Mouse (Mus musculus): ENCODE measurements around the gene Mknk1.
A peak's percentile ranks its signal among the peaks of the same experiment; 100 is the strongest.

Mknk1 gene

DNA sequence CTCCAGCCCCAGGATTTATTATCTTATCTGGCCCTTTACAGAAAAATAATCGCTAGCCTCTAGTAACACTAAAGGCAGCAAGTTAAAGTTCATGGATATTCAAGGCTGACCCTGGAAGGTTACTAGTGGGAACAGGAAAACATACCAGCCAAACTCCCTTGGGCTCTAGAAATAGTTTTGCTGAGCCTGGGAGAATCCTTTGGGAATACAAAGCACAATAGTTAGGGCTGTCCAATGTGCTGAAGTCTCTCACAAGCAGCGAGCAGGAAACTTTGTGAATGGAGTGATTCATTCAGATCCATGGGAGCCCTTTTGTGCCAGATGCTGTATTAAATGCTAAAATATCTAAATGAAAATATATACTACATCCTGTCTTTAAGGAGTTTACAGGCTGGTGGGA lies 7.7 kb downstream of the Mknk1 start:
- no peak for DNase-seq (ENCODE audit: low spot score in 2 of 2)

DNA sequence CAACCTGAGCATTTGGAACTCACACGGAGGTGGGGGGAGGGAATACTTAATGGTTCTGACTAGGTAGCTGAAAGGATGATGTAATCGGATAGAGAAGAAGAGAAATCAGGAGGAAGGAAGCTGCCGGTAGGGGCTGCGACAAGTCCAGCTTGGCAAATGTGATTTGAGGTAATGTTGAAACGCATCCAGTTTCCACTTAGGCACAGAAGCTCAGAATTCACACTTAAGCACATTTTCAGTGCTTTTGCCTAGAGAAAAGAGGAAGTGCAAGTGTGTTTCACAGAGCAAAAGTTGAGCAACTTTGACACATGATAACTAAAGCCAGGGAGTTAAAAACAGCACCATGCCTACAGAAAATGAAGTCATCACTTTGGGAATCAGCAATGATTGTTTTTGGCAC lies 8.4 kb downstream of the Mknk1 start:
- DNase-seq (ENCODE audit: low spot score in 2 of 2): peak in 1 of 2 experiments; percentile 41

DNA sequence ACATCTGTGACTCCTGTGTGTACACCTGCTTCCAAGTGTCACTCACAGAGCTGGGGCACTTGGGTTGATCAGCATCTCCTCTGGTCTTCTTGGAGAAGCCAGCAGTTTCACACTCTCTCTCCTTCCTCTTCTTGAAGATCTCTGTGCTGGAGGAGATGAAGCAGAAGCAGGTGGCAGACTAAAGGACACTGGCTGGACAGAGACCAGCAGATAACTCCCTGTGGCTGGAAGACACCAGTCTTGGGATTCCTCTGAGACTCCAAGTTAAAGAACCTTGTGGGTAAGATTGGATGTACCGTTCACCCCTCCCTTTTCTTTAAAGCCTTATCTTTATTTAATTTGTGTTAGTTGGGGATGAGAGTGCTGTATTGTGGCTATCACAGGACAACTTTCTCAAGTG lies 9.1 kb downstream of the Mknk1 start:
- DNase-seq (ENCODE audit: low spot score in 2 of 2): no peak

DNA sequence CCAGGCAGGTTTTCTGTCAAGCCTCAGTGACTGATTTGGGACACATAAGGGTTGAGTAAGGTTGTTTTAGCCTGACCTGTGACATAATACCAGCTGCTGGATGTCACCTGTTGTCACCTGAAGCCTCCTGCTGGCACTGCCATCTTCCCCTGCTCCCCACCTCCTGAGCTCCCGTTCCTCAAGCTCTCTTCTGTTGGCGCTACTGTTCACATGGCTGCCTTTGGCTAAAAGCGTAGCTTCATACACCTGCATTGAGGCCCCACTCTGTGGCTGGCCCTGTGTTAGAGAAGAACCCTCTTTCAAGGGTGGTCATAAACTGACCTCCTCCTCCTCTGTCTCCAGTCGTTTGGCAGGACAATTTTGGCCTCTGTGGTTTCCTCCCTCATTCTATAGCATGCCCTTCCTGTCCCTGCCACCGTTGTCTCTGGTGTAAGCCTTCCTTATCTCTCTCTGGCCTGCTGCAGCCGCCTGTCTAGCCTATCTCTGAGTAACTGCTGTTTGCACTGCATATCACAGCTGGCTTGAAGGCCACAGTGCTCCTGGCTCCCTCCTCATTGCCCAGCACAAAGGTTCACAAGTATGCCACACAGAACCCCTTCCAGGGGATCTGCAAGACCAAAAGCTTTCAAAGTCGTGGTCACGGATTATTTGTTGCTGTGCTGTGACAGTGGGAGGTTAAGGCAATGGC lies 10.1 kb downstream of the Mknk1 start:
- no peak for DNase-seq (ENCODE audit: low spot score in 2 of 2)

DNA sequence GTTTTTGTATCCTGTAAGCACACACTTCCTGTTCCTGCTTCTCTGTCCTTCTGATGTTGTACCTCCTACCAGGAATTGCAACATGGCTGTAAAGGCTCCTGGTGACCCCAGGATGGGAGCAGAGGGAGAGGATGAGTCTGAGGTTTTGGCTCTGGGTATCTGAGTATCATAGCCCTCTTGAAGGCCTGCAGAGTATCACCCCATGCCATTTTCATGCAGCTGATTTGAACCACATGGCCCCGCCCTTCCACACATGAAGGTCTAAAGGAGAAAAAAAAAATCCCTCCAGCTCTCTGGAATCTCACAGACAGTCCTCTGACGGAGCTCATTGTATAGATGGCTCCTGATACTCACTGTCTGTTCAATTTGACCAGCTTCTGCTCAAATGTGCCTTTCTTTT lies 11.1 kb downstream of the Mknk1 start:
- no peak for DNase-seq (ENCODE audit: low spot score in 2 of 2)

DNA sequence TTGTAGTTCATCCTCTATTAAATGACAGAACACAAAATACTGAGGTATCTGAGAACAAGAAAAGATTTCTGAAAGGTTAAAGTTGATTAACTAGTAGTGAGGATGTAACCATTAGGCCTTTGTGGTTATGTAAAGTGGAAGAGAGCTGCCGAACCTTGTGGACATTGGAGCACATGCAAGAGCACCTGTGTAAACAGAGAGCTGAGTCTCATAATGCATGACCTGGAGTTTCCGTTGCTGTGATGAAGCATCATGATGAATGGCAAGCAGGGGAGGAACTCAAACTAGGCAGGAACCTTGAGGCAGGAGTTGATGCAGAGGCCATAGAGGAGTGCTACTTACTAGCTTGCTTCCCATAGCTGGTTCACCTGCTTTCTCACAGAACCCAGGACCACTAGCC lies 11.6 kb downstream of the Mknk1 start:
- no peak for DNase-seq (ENCODE audit: low spot score in 2 of 2)

DNA sequence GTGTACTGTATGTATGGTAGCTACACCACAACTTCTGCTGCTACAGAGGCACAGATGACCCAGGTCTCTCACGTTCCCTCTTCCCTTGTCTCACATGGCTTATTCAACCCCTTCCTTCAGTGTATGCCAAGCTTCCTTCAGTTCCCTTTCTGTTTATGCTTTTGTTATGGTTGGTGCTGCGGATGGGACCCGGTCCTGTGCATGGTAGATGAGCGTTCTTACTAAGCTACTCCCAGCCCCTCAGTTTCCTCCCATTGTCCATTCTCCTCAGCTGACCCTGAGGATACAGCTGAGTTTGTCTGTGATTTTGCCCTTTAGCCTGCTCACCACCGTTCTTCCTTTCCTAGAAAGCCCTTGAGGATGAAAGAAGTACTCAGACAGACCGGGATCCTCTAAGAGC lies 12.6 kb downstream of the Mknk1 start:
- no peak for DNase-seq (ENCODE audit: low spot score in 2 of 2)

DNA sequence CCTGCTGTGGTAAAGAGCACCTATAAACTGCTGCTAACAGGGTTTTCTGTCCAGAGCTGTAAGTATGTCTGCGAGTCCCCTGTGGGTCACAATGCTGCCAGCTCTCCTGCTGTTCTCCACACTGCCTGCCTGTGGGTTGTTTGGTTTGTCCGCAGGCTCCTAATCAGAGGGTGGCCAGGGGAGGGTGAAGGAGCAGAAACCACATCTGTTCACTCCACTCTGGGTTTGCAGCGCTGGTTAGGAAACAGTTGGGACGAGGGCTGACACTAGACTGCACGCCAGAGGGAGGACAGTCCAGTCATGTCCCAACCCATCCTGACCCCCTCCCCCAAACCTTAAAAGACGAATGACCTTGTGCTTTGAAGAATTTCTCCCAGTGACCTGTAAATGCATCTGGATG lies 16.1 kb downstream of the Mknk1 start:
- no peak for DNase-seq (ENCODE audit: low spot score in 2 of 2)

DNA sequence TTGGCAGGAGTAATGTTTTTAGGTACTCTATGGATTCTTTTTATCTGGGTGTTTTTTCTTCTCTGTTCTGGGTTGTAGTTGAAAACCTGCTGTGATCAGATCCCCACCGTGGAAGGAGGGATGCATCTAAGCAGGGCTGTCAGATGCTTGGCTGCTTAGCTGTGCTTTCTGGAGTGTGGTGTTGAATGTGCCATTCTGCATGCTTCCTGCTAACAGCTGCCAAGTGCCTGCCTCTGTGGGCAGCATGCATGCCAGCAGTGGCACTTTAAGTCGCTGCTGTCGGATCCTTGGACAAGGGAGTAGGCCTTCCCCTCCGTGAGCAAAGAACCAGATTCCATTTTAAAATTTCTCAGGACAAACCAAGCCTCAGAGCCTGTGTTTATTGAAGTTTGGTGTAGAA lies 16.6 kb downstream of the Mknk1 start:
- no peak for DNase-seq (ENCODE audit: low spot score in 2 of 2)

DNA sequence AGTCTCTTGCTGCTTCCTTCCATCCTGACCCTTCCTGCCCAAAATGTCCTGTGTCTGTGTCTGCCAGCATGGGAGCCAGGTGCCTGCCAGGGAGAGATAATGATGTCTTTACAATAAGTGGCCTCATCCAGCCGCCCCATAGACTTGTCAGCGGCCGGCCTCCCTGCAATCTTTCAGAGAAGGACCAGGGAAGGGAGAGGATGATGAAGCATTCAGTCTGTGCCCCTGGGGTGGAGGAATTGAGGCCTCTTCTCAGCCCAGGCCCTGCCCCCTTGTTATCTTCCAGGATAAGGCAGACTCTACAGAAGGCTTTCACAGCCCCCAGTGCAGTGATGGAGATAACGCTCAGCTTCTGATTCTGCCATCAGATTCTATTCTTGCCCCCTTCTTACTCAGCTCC lies 17.3 kb downstream of the Mknk1 start:
- DNase-seq (ENCODE audit: low spot score in 2 of 2): no peak

DNA sequence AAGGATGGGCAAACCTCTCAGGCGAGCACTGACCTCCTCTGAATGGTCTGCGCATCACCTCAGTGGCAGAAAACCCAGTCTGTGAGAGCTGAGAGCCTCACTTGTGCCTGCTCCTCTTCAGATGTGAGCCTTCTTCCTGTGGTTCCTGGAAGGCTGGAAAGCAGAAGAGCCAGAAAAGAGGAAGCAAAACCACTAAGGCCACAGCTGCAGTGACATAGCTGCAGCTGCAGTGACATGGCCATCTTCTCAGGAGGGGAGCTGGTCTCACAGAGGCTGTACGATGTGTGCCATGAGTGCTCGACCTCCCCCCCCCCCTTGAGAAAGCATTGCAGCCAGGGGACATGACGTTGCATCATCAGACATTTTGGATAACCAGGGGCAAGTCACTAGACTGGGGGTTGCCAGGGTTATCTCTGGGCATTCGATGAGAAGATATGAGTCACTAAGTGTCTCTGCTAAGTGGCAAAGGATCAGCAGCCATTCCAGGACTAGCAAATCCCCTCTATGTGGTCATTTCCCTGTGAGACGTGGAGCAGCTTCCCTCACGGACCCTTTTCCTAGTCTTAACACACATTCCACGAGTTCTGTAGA lies 18.4 kb downstream of the Mknk1 start:
- DNase-seq (ENCODE audit: low spot score in 2 of 2): no peak

DNA sequence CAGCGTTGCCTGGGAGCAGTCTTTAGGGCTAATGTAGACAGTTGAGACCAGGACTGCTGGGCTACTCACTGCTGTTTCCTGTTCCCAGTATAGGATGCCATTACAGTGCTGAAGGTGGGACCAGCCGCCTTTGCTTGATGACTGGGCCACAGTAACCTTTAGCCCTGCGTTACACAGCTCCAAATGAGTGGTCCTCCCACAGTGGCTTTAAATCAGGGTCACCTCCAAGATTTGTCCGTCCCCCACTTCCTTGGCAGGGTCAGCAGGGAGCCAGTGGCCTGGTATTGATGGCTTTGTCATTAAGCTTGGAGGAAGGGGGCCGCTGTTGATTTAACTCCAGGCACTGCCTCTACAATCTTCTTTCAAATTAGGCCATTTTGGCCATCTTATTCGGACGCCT lies 24.4 kb downstream of the Mknk1 start:
- DNase-seq (ENCODE audit: low spot score in 2 of 2): no peak

DNA sequence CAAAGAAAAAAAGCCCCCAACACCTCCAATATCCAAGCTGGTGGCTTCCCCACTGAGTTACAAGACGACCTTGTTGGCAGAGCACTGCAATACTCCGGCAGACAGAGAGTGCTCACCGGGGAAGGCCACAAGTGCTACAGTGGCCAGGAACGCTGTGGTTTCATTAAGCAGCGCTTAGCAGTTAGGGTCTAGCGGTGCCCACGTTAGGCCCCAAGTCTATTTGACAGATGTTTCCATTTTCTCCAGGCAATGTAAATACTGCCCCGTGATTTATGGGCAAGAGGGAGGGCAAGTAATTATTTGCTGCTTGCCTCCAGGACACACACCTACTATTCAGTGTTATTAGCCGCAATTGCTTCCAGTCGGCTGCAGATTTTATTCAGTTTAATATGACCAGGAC lies 24.9 kb downstream of the Mknk1 start:
- DNase-seq (ENCODE audit: low spot score in 2 of 2): no peak

DNA sequence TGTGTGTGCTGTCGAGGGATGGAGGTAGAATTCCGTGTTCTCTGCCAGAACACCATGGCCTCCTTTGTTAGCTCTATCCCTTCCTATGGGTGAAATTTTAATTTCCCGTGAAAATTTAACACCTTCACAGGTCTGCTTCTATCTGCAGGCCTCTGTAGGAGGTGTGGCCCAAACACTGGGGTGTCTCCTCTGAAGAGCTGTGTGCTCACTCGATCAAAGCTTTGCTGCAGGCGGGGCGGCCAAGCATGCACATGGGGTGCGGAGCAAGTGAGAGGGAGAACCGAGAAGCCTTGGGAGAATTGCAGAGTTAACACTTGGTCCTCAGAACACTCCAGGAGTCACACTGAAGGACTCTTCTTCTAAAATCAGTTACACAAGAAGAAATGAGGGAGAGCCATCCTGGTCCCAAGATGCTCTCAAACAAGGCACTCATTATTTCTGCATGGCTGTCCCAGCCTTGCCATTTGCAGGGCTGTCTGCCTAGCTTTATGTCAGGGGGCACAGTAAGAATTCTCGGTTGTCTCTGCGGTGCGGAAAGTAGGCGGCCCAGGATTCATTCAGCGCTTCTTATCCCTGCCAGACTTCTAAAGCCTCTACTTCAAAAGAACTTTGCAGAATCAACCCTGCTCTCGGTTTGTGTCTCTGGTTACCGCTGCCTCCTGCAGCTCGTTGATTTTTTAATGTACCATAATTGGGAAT lies 30.7 kb downstream of the Mknk1 start:
- no peak for DNase-seq (ENCODE audit: low spot score in 2 of 2)

DNA sequence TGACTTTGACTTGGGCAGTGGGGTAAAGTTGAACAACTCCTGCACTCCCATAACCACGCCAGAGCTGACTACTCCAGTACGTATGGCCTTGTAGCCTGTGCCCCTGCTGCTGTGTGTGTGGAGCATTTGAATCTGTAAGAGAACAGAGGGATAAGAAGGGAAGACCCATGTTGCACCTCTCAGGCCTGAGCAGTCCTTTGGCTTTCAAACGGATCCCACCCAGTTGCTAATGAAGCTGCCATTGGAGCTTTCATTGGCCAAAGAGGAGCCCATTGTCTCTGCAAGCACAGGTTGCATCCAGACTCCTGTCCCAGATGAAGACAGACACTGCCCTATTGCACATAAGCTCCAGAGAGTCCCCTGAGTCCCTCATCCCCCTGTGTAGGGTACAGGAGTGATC lies 34.2 kb downstream of the Mknk1 start:
- DNase-seq (ENCODE audit: low spot score in 2 of 2): no peak

DNA sequence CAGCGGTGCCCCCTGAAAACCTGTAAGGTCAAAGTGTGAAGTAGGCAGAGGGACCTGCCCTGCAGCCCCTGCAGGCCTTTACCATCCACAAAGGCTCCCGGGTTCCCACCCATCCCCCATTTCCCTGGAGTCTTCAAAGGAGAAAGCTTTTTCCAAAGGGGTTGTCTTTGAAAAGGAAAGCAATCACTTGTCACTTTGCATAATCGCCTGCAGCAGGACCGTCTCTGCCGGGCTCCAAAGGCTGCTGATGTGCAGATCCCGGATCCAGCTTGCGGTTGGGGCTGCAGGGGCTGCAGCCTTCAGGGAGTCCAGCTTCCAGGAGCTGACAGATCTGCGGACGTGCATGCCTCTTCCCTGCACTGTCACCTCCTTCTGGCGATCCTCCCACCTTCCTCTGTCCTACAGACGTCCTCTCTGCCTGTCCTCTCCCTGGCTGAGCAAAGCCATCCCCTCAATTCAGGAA lies 39.2 kb downstream of the Mknk1 start:
- DNase-seq (ENCODE audit: low spot score in 2 of 2): no peak

DNA sequence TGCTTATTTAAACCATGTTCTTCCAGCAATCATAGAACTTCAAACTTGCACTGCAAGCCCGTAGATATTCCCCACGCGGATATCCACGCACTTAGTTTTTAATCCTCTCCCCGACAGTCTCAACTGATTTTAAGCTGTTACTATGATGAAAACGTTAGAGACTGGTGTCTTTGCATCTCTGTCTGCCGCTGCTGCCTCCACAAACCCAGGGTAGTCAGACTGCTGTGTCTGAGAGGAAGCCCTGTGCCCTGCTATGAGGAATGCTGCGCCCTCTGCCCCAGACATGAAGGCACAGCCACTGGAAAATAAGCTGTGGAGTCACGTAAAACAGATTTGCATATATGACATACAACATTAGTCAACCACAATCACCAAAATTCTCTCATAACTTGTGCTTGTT lies 39.8 kb downstream of the Mknk1 start:
- DNase-seq (ENCODE audit: low spot score in 2 of 2): no peak

DNA sequence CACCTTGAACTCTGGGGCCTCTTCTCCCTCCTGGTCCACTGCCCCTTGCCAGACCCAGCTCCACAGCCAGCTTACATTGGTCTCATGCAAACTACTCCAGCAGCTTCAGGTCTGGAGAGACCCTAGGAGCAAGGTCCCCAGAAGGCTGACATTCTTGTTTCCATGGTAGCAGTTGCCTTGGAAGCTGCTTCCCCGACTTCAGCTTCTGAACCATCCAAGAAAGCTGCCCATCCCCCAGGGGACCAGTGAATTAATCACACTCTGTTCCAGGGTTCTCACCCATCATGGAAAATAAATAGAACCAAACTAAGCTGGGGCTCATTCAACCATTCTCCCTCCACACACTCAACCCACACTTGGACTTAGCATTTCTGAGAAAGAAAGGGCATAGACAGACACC lies 42.2 kb downstream of the Mknk1 start:
- no peak for DNase-seq (ENCODE audit: low spot score in 2 of 2)

DNA sequence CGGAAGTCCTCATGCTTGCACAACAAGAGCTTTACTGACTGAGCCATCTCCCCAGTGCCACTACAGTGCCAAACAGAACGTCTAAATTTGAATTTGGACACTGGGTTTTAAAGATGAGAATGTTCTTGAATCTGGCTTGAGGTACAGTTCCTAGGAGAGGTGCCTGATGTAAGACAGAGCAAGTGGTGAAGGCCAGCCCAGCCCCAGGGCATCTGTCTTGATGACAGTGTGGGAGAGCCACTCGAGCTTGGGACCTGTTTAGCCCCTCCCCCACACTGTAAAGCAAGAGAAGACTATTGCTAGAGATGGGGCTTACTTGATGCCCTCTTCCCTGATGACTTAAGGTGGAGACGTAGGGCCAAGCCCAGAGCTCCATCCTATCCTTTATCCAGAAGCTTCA lies 43.2 kb downstream of the Mknk1 start:
- no peak for DNase-seq (ENCODE audit: low spot score in 2 of 2)

DNA sequence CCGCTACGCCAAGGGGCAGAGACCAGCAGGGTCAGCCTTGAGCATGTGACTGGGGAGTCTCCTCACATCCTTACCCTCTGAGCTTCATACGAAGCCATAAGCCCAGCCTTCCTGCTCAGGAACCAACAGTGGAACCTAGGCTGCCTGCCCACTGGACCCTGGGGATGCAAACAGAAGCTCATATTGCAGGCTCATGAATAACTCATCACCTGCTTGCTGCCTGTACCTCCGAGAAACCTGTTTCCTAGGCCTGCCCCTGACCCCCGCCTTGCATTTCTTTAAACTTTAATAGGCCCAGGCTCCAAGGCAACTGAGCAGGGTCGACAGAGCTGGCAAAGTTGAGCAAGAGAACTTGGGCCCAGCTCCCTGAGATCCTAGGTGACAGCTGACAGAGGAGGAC lies 45.0 kb downstream of the Mknk1 start, which contains the start of gene Kncn:
Gene Kncn (plus strand): TSS at position 379 of the 400 bp plus-strand sequence.
- no peak for DNase-seq (ENCODE audit: low spot score in 2 of 2)

DNA sequence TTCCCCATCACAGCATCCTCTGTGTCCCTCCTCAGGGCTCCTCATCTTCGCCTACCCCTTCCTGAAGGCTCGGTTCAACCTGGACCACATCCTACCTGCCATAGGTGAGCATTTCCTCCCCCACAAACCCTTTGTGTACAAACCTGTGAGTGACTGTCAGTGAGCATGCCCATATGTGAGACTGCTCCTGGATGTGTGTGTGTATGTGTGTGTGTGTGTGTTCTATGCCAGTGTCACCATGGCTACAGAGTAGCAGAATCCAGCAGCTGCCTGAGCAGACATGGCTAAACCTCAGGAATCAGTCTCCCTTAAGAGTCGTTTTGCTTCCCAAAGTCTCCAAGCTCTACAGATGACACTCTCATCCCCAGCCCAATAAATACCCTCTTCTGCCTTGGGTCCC lies 46.8 kb downstream of the Mknk1 start:
- DNase-seq (ENCODE audit: low spot score in 2 of 2): no peak

DNA sequence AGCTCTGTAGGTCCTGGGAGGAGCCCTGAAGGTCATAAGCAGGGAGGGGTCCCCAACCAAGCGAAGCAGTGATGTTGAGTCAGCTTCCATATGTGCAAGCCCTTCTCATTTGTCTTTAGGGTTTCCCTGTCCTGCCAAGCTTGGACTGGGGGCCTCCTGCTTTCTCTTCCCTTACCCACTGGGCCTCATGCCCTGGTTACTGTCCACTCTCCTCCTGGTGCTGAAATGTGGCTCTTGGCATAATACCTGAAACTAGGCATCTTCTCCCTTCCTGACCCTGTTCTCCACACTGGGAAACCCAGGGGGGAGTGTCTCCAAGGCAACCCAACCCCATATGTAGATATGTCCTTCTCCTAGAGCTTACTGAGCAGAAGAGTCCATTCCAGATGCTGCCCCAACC lies 47.9 kb downstream of the Mknk1 start:
- DNase-seq (ENCODE audit: low spot score in 2 of 2): no peak

DNA sequence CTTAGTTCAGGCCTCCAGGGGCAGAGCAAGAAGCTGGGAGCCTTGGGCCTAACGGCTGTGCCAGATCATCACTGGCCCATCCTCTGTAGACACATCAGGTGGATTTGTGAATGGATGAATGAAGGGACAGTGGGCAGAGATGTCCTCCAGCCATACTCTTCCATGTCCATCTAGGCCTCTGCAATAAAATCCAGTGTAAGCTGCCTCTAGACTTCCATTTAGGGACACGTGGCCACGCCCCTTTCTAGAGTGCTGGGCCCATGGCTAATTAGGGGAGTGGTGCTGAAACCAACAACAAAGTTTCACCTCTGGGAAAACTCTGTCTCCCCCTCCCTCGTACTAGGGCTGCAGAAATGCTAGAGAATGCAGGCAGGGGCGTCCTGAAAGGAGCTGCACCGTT lies 51.1 kb downstream of the Mknk1 start:
- DNase-seq (ENCODE audit: low spot score in 2 of 2): no peak
